Mouse (Mus musculus): Measurements from ENCODE around the gene Clec9a. TPM values are rescaled to one million over a fixed set of nuclear protein-coding genes. Genes with fewer than 3 reads are reported as not detected.

Gene Clec9a
- polyA plus RNA-seq, 1 experiment, result not detected

- H3K4me1 ChIP-seq (ENCODE audit: control insufficient read depth, insufficient read depth, low read length), result no peaks in the 10 kb centered on the region
- H3K36me3 ChIP-seq (ENCODE audit: control insufficient read depth, insufficient read depth, low read length), result no peaks in the 10 kb centered on the region
- no peak overlapping the region for H3K4me3 ChIP-seq (ENCODE audit: control insufficient read depth, low read depth, low read length)
- TF ChIP-seq POLR2A (IDR thresholded peaks at IDR 0.05; ENCODE audit: control insufficient read depth, low read depth, low read length), result no peak
- H3K27ac ChIP-seq (ENCODE audit: control insufficient read depth, insufficient read depth, low read depth, low read length), result no peak overlapping the region
- H3K27me3 ChIP-seq (ENCODE audit: control insufficient read depth, insufficient read depth, low read length), result no peaks in the 10 kb centered on the region
These were observed 29.4 kb downstream of the Clec9a start for GRCm38 (mm10) chr6:129438033-129438432.

- TF ChIP-seq POLR2A (IDR thresholded peaks at IDR 0.05; ENCODE audit: control insufficient read depth, low read depth, low read length), result no peak
- TF ChIP-seq CTCF (IDR thresholded peaks at IDR 0.05; ENCODE audit: control insufficient read depth, insufficient read depth, insufficient replicate concordance, low read depth, low read length), result no peak
- H3K4me3 ChIP-seq (ENCODE audit: control insufficient read depth, low read depth, low read length), result no peak overlapping the region
- no peaks in the 10 kb centered on the region for H3K4me1 ChIP-seq (ENCODE audit: control insufficient read depth, insufficient read depth, low read length)
- H3K36me3 ChIP-seq (ENCODE audit: control insufficient read depth, insufficient read depth, low read length), result no peaks in the 10 kb centered on the region
- no peak overlapping the region for H3K27ac ChIP-seq (ENCODE audit: control insufficient read depth, insufficient read depth, low read depth, low read length)
- H3K27me3 ChIP-seq (ENCODE audit: control insufficient read depth, insufficient read depth, low read length), result no peaks in the 10 kb centered on the region
These were observed 41.1 kb downstream of the Clec9a start for GRCm38 (mm10) chr6:129449743-129450142.

- TF ChIP-seq CTCF (IDR thresholded peaks at IDR 0.05; ENCODE audit: control insufficient read depth, insufficient read depth, insufficient replicate concordance, low read depth, low read length) (no peak), POLR2A (IDR thresholded peaks at IDR 0.05; ENCODE audit: control insufficient read depth, low read depth, low read length) (no peak)
- Histone ChIP-seq H3K36me3 (ENCODE audit: control insufficient read depth, insufficient read depth, low read length) (no peaks in the 10 kb centered on the region), H3K4me3 (ENCODE audit: control insufficient read depth, low read depth, low read length) (no peak within 1 kb of the TSS), H3K4me1 (ENCODE audit: control insufficient read depth, insufficient read depth, low read length) (no peaks in the 10 kb centered on the region), H3K27me3 (ENCODE audit: control insufficient read depth, insufficient read depth, low read length) (no peaks in the 10 kb centered on the region), H3K27ac (ENCODE audit: control insufficient read depth, insufficient read depth, low read depth, low read length) (no peak within 1 kb of the TSS)
These were observed 42.9 kb downstream of the Clec9a start, which contains the start of gene Clec1a for GRCm38 (mm10) chr6:129451411-129452039. Gene Clec1a (minus strand): TSS chr6:129452000.

- Histone ChIP-seq H3K27ac (ENCODE audit: control insufficient read depth, insufficient read depth, low read depth, low read length) (no peak overlapping the region), H3K4me1 (ENCODE audit: control insufficient read depth, insufficient read depth, low read length) (no peaks in the 10 kb centered on the region), H3K4me3 (ENCODE audit: control insufficient read depth, low read depth, low read length) (no peak overlapping the region), H3K27me3 (ENCODE audit: control insufficient read depth, insufficient read depth, low read length) (no peaks in the 10 kb centered on the region), H3K36me3 (ENCODE audit: control insufficient read depth, insufficient read depth, low read length) (no peaks in the 10 kb centered on the region)
- TF ChIP-seq POLR2A (IDR thresholded peaks at IDR 0.05; ENCODE audit: control insufficient read depth, low read depth, low read length) (no peak), CTCF (IDR thresholded peaks at IDR 0.05; ENCODE audit: control insufficient read depth, insufficient read depth, insufficient replicate concordance, low read depth, low read length) (no peak)
These were observed 62.7 kb downstream of the Clec9a start for GRCm38 (mm10) chr6:129471386-129471785.

- Histone ChIP-seq H3K4me1 (ENCODE audit: control insufficient read depth, insufficient read depth, low read length) (no peaks in the 10 kb centered on the region), H3K27ac (ENCODE audit: control insufficient read depth, insufficient read depth, low read depth, low read length) (no peak overlapping the region), H3K4me3 (ENCODE audit: control insufficient read depth, low read depth, low read length) (no peak overlapping the region), H3K27me3 (ENCODE audit: control insufficient read depth, insufficient read depth, low read length) (no peaks in the 10 kb centered on the region), H3K36me3 (ENCODE audit: control insufficient read depth, insufficient read depth, low read length) (no peaks in the 10 kb centered on the region)
- TF ChIP-seq POLR2A (IDR thresholded peaks at IDR 0.05; ENCODE audit: control insufficient read depth, low read depth, low read length) (no peak), CTCF (IDR thresholded peaks at IDR 0.05; ENCODE audit: control insufficient read depth, insufficient read depth, insufficient replicate concordance, low read depth, low read length) (no peak)
These were observed 64.0 kb downstream of the Clec9a start for GRCm38 (mm10) chr6:129472627-129473026.

Other genes with a start within 250 kb of the Clec9a start
- 4.5 and 4.9 TPM in 2 replicates for gene Clec2d, start 228.2 kb upstream of the Clec9a start, polyA plus RNA-seq (2012; rRNA removed)
- 0.07 TPM in 1 of 2 replicates, not detected in the other for gene Cd69, start 133.4 kb upstream of the Clec9a start, polyA plus RNA-seq (2012; rRNA removed)
- gene 4922502D21Rik, start 77.1 kb upstream of the Clec9a start, polyA plus RNA-seq (2012; rRNA removed), result 661 and 905 TPM in 2 replicates
- gene Clec12a, start 66.2 kb upstream of the Clec9a start, polyA plus RNA-seq (2012; rRNA removed), result 0.21 and 0.28 TPM in 2 replicates
- gene Clec12b, start 23.0 kb upstream of the Clec9a start, polyA plus RNA-seq (2012; rRNA removed), result 3.6 and 7.1 TPM in 2 replicates
- 0.04 TPM in 1 of 2 replicates, not detected in the other for gene Clec1b, start 11.6 kb upstream of the Clec9a start, polyA plus RNA-seq (2012; rRNA removed)
- gene Clec1a, start 43.1 kb downstream of the Clec9a start, polyA plus RNA-seq (2012; rRNA removed), result 0.02 TPM in 1 of 2 replicates, not detected in the other
- 0.06 and 0.12 TPM in 2 replicates for gene Olr1, start 98.3 kb downstream of the Clec9a start, polyA plus RNA-seq (2012; rRNA removed)
- not detected in 2 replicates for gene Tmem52b, start 103.7 kb downstream of the Clec9a start, polyA plus RNA-seq (2012; rRNA removed)
- gene Gabarapl1, start 124.3 kb downstream of the Clec9a start, polyA plus RNA-seq (2012; rRNA removed), result 279 and 296 TPM in 2 replicates
- 0.14 TPM in 2 replicates for gene Klre1, start 169.0 kb downstream of the Clec9a start, polyA plus RNA-seq (2012; rRNA removed)
- not detected in 2 replicates for gene Klrd1, start 182.9 kb downstream of the Clec9a start, polyA plus RNA-seq (2012; rRNA removed)
- not detected in 2 replicates for gene Klrk1, start 215.0 kb downstream of the Clec9a start, polyA plus RNA-seq (2012; rRNA removed)
- gene Klrc3, start 234.5 kb downstream of the Clec9a start, polyA plus RNA-seq (2012; rRNA removed), result not detected in 2 replicates

All from testis, adult 2 months (tissue).